Mouse (Mus musculus) embryonic fibroblast, embryonic 13.5 days (primary cell): Measurements from ENCODE around the gene Srp9. TPM values are rescaled to one million over a fixed set of nuclear protein-coding genes. Genes with fewer than 3 reads are reported as not detected.

Experiments
- H3K27ac ChIP-seq: 2 replicates; pipeline ENCODE4 v1.5.1; 2012; ENCODE audit warnings: low read length, control low read depth, inconsistent platforms; ENCODE audit not compliant: insufficient read depth
- H3K4me1 ChIP-seq: 2 replicates; pipeline ENCODE4 v1.6.1; 2011; ENCODE audit warnings: low read length; ENCODE audit not compliant: control insufficient read depth, insufficient read depth
- H3K4me3 ChIP-seq: 2 replicates; pipeline ENCODE4 v1.5.1; 2011; ENCODE audit warnings: mild to moderate bottlenecking, control low read depth, low read length; ENCODE audit not compliant: insufficient read depth
- CTCF ChIP-seq: IDR thresholded peaks from 2 replicates; pipeline ENCODE4 v1.5.1; 2011; ENCODE audit warnings: mild to moderate bottlenecking, control low read depth, low read length, moderate library complexity, borderline replicate concordance; ENCODE audit not compliant: insufficient read depth
- POLR2A ChIP-seq: IDR thresholded peaks from 2 replicates; pipeline ENCODE4 v1.6.1; 2011; ENCODE audit warnings: low read depth, mild to moderate bottlenecking, control low read depth, low read length, moderate library complexity
- polyA plus RNA-seq: library from polyadenylated mRNA; stranded (reverse); fragments of >200 nt; gene quantifications from 2 replicates; pipeline ENCODE4 v1.2.4, GENCODE M21; 2011; ENCODE audit warnings: low read depth; ENCODE audit not compliant: missing spikeins, insufficient read length

Gene Srp9
- 86.9 and 91.6 TPM in 2 replicates for polyA plus RNA-seq

GRCm38 (mm10) chr1:182124506-182124905 lies at the start of gene Srp9:
TSS of gene Srp9 (plus strand) at chr1:182124737.
- TF ChIP-seq POLR2A = peak; percentile 71
- peak; percentile 89 for TF ChIP-seq CTCF
- H3K4me1 ChIP-seq = 0 out of 2 replicates have a peak, but pooled peaks cover 5% of the 10 kb centered on the region
- H3K4me3 ChIP-seq = peak within 1 kb of the TSS; percentile 73
- 0 out of 2 replicates have a peak within 1 kb of the TSS, but pooled peaks have one; percentile 0 for H3K27ac ChIP-seq

- H3K4me1 ChIP-seq = no peaks in the 10 kb centered on the region
- no peak overlapping the region for H3K27ac ChIP-seq
- TF ChIP-seq CTCF (no peak), POLR2A (no peak)
- H3K4me3 ChIP-seq = no peak overlapping the region
Measured at GRCm38 (mm10) chr1:182081744-182082419, 42.7 kb upstream of the Srp9 start.

DNA sequence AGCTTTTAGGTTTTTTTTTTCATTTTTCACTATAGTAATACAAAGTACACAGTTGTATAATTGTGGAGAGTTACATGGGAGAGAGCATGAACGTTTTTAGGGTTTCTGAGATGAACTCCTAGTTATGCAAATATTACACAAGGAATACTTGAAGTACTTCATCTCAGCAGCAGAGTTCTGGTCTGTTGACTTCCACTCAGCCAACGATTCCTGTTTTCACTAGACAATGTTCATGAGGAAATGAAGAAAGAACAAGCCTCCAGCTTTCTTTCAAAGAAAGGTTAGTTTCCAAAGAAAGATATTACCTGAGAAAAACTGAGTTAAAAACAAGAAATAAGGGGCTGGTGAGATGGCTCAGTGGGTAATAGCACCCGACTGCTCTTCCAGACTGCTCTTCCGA lies 41.1 kb upstream of the Srp9 start:
- H3K27ac ChIP-seq = no peak overlapping the region
- no peaks in the 10 kb centered on the region for H3K4me1 ChIP-seq
- no peak for TF ChIP-seq POLR2A
- no peak for TF ChIP-seq CTCF
- H3K4me3 ChIP-seq = no peak overlapping the region

DNA sequence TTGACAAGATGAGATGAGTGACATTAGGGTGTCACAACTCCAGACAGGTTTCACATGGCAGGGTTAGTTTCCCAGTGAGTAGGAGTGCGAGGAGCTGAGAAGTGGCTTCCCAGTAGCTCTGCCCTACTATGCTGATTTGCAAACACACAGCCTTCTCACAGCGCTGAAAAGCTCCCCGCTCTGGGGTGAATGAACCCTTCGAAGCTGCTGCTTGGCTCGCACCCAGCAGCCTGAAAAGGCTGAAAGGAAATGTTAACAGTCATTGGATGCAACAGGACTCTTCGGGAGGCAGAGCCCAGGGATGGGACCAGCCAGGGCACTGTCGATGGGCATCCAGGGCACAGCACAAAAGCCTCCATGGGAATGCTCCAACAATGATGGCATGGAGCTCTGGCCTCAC lies 37.8 kb upstream of the Srp9 start:
- no peak overlapping the region for H3K4me3 ChIP-seq
- H3K27ac ChIP-seq = no peak overlapping the region
- no peak for TF ChIP-seq CTCF
- TF ChIP-seq POLR2A = no peak
- H3K4me1 ChIP-seq = peaks cover 15% of the 10 kb centered on the region; the same call in 1 of the 2 replicates

- TF ChIP-seq POLR2A = no peak
- no peak for TF ChIP-seq CTCF
- peaks cover 21% of the 10 kb centered on the region; the same call in 1 of the 2 replicates for H3K4me1 ChIP-seq
- peak overlapping the region; percentile 68 for H3K27ac ChIP-seq
- no peak overlapping the region for H3K4me3 ChIP-seq
Measured at GRCm38 (mm10) chr1:182087351-182087750, 37.2 kb upstream of the Srp9 start.

DNA sequence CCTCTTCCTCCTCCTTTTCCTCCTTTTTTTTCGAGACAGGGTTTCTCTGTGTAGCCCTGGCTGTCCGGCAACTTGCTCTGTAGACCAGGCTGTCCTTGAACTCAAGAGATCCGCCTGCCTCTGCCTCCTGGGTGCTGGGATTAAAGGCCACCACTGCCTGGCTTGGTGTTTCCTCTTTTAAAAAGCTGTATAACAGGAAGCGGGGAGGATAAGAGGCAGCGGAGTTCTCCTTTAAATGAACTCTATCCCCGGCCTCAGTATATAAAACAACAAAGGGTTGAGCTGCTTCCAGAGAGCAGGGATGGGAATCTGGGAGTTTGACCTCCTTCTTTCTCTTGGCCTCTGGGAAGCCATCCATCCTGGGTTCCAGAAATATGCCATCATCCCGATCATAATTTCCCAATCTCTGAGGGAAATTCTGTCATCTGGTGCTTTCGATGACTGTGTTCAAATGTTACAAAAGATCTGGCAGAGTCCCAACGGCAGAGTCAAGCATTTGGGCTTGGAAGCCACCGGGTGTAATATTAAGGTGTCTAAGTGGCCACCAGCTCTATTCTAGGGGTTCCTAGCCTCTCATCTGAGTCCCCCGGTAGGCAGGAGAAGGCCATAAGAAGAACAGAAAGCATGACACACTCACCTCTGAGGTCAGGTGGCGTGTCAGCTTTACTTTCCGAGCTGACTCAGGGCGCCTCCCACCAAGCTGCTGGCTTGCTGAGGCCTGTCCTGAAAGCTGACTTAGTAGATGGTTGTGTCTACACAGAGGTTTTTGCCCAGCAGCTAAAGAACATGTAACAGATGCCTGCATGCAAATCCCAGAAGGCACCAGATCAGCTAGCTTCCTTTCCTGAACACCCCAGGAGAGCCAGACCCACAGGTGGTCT lies 36.5 kb upstream of the Srp9 start:
- peak overlapping the region; percentile 68 for H3K27ac ChIP-seq
- no peak overlapping the region for H3K4me3 ChIP-seq
- TF ChIP-seq CTCF (no peak), POLR2A (no peak)
- H3K4me1 ChIP-seq = peaks cover 21% of the 10 kb centered on the region; the same call in 1 of the 2 replicates

DNA sequence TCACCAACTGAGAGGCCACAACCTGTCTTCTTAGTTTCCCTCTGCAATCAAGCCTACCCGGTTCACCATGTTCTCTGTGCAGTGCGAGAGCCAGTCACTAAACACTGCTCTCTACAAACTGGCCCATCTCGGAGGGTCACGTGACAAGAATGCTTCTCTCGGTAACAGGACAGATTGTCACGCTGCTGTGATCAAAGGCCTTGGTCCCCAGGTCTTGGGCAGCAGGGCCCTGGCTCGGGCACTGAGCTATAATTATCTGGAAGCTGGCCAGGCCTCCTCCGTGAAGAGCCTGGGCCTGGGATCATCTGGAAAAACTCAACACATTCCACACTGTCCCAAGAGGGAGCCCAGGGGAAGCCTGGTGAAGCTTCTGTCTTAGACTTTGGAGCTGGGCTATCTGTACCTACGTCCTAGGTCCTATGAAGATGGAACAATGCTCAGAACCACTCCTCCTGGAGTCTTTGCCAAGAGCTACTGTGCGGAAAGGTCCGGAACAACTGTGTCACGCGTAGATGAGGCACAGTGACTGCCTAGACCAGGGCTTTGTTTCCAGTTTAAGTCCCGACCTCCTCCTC lies 35.6 kb upstream of the Srp9 start:
- TF ChIP-seq POLR2A (no peak), CTCF (no peak)
- peak overlapping the region; percentile 68 for H3K27ac ChIP-seq
- H3K4me3 ChIP-seq = no peak overlapping the region
- peaks cover 21% of the 10 kb centered on the region; the same call in 1 of the 2 replicates for H3K4me1 ChIP-seq

- Histone ChIP-seq H3K4me3 (no peak overlapping the region), H3K4me1 (peaks cover 21% of the 10 kb centered on the region; the same call in 1 of the 2 replicates), H3K27ac (peak overlapping the region; percentile 68)
- no peak for TF ChIP-seq POLR2A
- TF ChIP-seq CTCF = no peak
Measured at GRCm38 (mm10) chr1:182089600-182090297, 34.8 kb upstream of the Srp9 start.

DNA sequence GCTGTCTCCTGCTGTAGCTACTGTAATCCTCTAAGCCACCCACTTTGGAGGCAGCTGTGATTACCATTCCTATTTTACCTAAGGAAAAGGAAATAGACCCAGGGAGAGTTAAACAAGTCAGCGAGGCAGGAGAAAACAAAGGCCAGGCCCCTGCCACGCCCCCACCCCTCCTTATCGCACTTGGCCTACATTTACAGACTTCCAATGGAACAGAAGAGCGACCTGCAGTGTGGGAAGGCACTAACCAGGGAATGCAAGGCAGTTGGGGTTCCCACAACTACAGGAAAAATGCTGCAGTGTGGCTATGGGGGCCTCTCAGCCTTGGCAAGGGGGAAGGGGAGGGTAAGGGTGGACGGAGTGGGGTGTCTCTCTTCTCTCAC lies 34.2 kb upstream of the Srp9 start:
- H3K4me1 ChIP-seq = peaks cover 21% of the 10 kb centered on the region; the same call in 1 of the 2 replicates

More for the DNA sequence above, 34.2 kb upstream of the Srp9 start:
- H3K4me3 ChIP-seq = no peak overlapping the region
- peak overlapping the region; percentile 68 for H3K27ac ChIP-seq
- TF ChIP-seq CTCF = no peak
- TF ChIP-seq POLR2A = no peak
